Mouse (Mus musculus): ENCODE measurements at regions not wholly inside any gene's neighbourhood (a gene's known extent, or its start where the extent isn't known, plus 50 kb on each side); places are given as distances from the start of the nearest gene placed in this dataset.

DNA sequence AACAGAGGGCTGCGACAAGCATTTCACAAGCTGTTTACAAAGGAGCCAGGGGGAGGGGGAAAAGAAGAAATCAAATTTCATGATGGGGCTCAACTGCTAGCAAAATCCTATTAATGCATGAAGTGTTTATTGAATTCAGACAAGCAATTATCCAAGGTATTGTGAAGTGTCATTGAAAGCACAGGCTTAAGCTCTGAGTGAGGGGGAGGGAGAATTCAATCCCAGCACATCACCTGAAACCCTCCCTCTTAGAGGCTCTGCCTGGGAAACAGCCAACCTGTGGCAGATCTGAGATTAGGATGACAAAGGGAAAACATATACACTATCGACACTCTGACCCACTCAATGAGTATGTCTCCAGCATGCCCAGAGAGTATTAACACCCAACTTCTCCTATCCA is 396.3 kb downstream of the Dmrt2 start:
- H3K36me3 ChIP-seq = no peaks in the 10 kb centered on the region
- H3K9me3 ChIP-seq (replicated peaks) = no peaks in the 10 kb centered on the region
- no peak overlapping the region for H3K4me3 ChIP-seq
- H3K27ac ChIP-seq = no peak overlapping the region
- no peak overlapping the region for H3K4me2 ChIP-seq (replicated peaks)
- ATAC-seq (ENCODE audit: low FRiP score) = no peak
- H3K4me1 ChIP-seq = no peaks in the 10 kb centered on the region
- WGBS = 84% methylated on average over 2 of the region's 2 CpGs
- no peak overlapping the region for H3K9ac ChIP-seq
- no peaks in the 10 kb centered on the region for H3K27me3 ChIP-seq

DNA sequence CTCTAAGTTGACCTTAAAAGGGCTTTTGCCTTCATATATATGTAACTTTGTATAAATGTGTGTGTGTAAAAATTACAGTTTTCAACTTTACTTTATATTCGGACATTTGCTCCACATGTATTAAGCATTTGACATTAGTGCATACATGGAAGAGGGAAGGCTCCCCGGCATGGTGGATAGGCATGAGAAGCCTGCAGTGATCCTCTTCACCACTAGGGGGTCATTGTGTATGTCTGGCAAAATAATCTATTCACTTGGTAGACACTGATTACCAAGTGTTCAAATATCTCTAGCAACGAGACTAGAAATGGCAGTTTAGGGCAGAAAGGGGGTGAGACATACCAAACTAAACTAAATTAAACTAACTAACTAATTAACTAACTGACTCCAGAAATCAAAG is 397.7 kb downstream of the Dmrt2 start:
- H3K4me1 ChIP-seq = no peaks in the 10 kb centered on the region
- H3K9me3 ChIP-seq (replicated peaks) = 0 out of 2 replicates have a peak, but pooled peaks cover 3% of the 10 kb centered on the region
- no peak for ATAC-seq (ENCODE audit: low FRiP score)
- no peaks in the 10 kb centered on the region for H3K27me3 ChIP-seq
- H3K4me2 ChIP-seq (replicated peaks) = no peak overlapping the region
- WGBS = 90% methylated on average over 3 of the region's 3 CpGs
- H3K4me3 ChIP-seq = no peak overlapping the region
- H3K36me3 ChIP-seq = no peaks in the 10 kb centered on the region
- H3K9ac ChIP-seq = no peak overlapping the region
- no peak overlapping the region for H3K27ac ChIP-seq

DNA sequence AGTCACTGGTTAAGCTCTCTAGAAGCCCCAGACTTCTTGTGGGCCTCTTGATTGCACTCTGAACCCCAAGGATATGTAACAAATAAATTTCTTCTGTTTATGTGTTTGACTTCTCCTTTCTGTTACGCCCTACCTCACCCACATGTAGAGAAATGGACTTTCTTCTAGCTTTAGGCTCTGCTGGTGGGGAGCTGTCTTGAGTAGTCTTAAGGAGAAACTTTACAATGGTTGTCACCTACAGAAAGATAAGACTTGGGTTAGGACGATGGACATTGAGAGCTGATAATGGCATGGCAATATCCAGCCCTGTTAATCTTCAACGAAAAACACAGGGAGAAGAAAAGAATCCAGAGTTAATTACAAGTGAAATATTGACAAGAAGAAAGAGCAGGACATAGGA is 416.1 kb downstream of the Dmrt2 start:
- Histone ChIP-seq H3K36me3 (no peaks in the 10 kb centered on the region), H3K4me3 (no peak overlapping the region), H3K4me2 (replicated peaks) (no peak overlapping the region), H3K9me3 (replicated peaks) (no peaks in the 10 kb centered on the region), H3K27ac (no peak overlapping the region), H3K9ac (no peak overlapping the region), H3K27me3 (no peaks in the 10 kb centered on the region), H3K4me1 (no peaks in the 10 kb centered on the region)
- no peak for ATAC-seq (ENCODE audit: low FRiP score)
- WGBS = 87% methylated on average over 3 of the region's 3 CpGs

DNA sequence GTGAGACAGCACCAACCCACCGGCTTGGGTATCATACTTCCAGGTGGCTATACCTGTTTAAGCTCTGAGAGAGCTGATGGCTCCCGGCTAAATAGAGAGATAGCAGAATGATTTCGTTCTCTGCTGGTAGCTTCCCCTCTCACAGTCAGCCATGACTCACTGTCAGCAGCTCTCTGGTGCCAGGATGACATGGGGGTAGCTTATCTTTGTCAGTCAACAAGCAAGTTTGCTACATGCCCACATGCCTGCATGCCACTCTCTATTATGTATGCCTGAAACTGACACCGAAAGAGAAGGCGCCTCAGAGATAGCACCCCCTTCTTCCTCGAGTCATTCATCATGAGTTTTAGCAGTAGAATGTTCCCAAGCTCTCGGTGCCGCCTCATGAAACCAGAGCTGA is 419.2 kb downstream of the Dmrt2 start:
- H3K9ac ChIP-seq = no peak overlapping the region

DNA sequence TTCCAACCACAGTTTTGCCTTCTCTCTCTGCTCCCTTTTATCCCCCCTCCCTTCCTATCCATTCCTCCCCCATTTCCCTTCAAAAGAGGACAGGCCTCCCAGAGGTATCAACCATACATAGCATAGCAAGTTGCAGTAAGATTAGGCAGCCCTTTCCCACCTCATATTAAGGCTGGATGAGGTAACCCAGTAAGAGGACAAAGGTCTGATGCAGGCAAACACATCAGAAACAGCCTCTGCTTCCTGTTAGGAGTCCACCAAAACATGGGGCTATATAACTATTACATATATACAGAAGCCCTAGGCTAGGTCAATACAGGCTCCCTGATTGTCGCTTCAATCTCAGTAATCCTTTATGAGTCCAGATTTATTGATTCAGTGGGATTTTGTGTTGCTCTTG is 421.6 kb downstream of the Dmrt2 start:
- H3K36me3 ChIP-seq = no peaks in the 10 kb centered on the region
- 91% methylated on average over 1 of the region's 1 CpGs for WGBS

More for the DNA sequence above, 419.2 kb downstream of the Dmrt2 start:
- WGBS = 78% methylated on average over 8 of the region's 8 CpGs
- Histone ChIP-seq H3K4me3 (no peak overlapping the region), H3K36me3 (no peaks in the 10 kb centered on the region), H3K4me1 (no peaks in the 10 kb centered on the region), H3K4me2 (replicated peaks) (no peak overlapping the region), H3K27ac (no peak overlapping the region), H3K27me3 (no peaks in the 10 kb centered on the region), H3K9me3 (replicated peaks) (no peaks in the 10 kb centered on the region)
- ATAC-seq (ENCODE audit: low FRiP score) = no peak

DNA sequence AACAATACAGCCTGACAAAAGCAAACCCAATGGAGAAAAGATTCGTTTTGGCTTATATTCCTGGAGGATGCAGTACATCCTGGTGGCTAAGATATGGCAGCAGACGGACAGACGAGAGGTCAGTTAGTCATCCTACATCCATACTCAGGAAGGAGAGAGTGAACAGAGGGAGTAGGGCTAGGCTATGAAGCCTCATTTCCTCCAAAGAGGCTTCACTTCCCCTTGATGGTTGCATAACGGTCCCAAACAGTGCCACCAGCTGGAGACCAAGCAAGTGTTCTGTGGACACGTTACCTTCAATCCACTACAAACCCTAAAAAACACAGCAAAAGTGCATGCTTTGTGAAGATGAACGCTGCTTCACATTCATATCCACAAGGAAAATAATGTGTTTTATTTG is 442.1 kb downstream of the Dmrt2 start:
- H3K4me3 ChIP-seq = no peak overlapping the region
- 91% methylated on average over 6 of the region's 6 CpGs for WGBS
- no peak overlapping the region for H3K4me2 ChIP-seq (replicated peaks)
- no peak overlapping the region for H3K27ac ChIP-seq
- H3K9ac ChIP-seq = no peak overlapping the region
- H3K27me3 ChIP-seq = no peaks in the 10 kb centered on the region
- H3K36me3 ChIP-seq = no peaks in the 10 kb centered on the region
- H3K4me1 ChIP-seq = no peaks in the 10 kb centered on the region
- ATAC-seq (ENCODE audit: low FRiP score) = no peak
- no peaks in the 10 kb centered on the region for H3K9me3 ChIP-seq (replicated peaks)

More for the DNA sequence above, 421.6 kb downstream of the Dmrt2 start:
- H3K27me3 ChIP-seq = no peaks in the 10 kb centered on the region
- H3K4me3 ChIP-seq = no peak overlapping the region
- H3K4me2 ChIP-seq (replicated peaks) = no peak overlapping the region
- no peak for ATAC-seq (ENCODE audit: low FRiP score)
- H3K9ac ChIP-seq = no peak overlapping the region
- no peaks in the 10 kb centered on the region for H3K4me1 ChIP-seq
- H3K9me3 ChIP-seq (replicated peaks) = no peaks in the 10 kb centered on the region
- no peak overlapping the region for H3K27ac ChIP-seq

DNA sequence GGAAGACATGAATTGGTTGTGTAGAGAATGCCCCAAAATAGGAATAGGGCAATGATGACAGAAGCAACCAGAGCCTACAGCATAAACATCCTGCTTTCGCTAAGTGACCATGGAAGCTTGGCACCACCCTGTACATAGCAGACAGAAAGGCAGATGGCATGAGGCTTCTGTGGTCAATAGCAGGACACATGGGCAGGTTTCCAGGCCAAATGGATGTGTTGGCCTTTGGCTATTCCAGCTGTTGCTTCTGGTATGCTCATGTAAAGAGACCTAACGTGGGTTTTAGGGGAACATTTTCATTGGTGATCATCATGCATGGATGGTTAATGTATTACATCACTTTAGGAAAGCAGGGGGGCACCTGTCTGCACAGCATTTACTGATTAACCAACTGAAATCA is 456.2 kb downstream of the Dmrt2 start:
- Histone ChIP-seq H3K9me3 (replicated peaks) (no peaks in the 10 kb centered on the region), H3K4me1 (no peaks in the 10 kb centered on the region), H3K4me2 (replicated peaks) (no peak overlapping the region), H3K36me3 (no peaks in the 10 kb centered on the region), H3K27ac (no peak overlapping the region), H3K4me3 (no peak overlapping the region), H3K9ac (no peak overlapping the region), H3K27me3 (no peaks in the 10 kb centered on the region)
- ATAC-seq (ENCODE audit: low FRiP score) = no peak
- WGBS = 72% methylated on average over 2 of the region's 2 CpGs

DNA sequence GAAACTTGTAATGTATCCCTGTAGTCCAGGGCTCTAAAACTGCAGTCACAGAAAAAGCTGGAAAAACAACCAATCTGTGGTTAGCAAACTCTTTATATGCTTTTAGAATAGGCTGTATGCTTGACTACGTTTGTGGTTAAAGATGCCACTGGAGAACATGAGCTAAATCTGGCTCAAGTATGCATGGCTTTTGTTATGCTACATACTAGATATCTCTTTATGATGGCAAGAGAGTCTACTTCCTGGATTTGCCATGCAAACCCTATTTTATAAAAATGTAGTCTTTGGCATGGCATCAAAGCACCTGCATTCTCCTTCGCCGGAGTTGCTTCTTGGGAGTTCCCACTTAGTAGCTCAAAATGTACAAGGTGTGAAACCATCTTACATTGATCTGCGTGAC is 462.2 kb downstream of the Dmrt2 start:
- H3K9me3 ChIP-seq (replicated peaks) = no peaks in the 10 kb centered on the region
- H3K4me3 ChIP-seq = no peak overlapping the region
- no peaks in the 10 kb centered on the region for H3K27me3 ChIP-seq
- 95% methylated on average over 4 of the region's 4 CpGs for WGBS
- H3K4me1 ChIP-seq = no peaks in the 10 kb centered on the region
- no peak overlapping the region for H3K9ac ChIP-seq
- no peaks in the 10 kb centered on the region for H3K36me3 ChIP-seq
- ATAC-seq (ENCODE audit: low FRiP score) = no peak
- no peak overlapping the region for H3K4me2 ChIP-seq (replicated peaks)
- no peak overlapping the region for H3K27ac ChIP-seq

DNA sequence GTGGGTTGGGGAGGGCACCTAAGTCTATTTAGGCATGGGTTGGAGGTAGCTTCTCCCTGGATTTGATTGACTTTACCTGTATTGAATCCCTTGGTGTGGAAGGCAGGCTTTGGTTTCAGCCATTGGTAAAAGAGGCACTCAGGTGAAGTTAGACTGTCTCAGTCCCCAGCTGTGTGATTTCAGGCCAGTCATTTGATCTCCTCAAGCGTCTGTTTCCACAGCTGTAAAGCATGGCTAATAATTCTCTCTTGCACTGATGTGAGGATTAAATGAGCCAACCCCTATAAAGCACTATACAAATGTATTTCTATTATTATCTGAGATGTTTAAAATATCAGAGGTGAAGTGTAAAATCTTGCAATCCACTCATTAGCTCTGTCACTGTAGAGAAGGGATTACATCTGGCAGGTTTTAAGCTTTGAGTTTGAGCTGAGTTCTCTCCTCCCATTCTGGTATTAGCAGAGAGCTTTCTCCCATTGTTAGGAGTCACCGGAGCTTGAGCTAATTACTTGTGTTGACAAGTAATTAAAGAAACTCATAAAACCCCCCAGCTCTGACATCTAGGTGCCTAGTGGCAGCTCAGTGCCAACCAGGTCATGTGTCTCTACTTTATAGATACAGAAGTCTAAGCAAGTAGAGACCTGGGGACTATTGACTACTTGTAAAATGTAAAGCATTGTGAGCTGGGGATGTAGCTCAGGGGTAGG is 463.3 kb downstream of the Dmrt2 start:
- H3K4me2 ChIP-seq (replicated peaks) = no peak overlapping the region
- H3K4me3 ChIP-seq = no peak overlapping the region
- H3K36me3 ChIP-seq = no peaks in the 10 kb centered on the region
- no peaks in the 10 kb centered on the region for H3K4me1 ChIP-seq
- no peak for ATAC-seq (ENCODE audit: low FRiP score)
- no peak overlapping the region for H3K27ac ChIP-seq
- no peaks in the 10 kb centered on the region for H3K27me3 ChIP-seq
- WGBS = 52% methylated on average over 2 of the region's 2 CpGs
- no peak overlapping the region for H3K9ac ChIP-seq
- no peaks in the 10 kb centered on the region for H3K9me3 ChIP-seq (replicated peaks)

DNA sequence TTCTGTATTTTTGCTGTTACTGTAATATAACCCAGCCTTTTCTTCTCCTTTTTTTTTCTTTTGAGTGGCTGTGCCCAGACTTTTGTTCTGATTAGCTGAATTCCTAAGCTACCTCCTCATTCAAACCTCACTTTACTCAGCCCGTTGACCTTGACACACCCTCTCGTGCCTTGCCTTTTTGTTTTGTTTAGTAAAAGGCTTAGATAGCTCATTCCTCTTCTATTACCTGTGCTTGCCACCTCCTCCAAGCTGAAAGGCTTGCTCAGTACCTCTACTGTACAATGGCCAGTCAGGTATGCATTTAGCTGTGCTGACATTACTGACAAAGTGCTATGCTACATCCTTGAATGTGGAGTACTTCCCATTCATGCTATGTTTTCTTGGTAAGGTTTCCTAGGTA is 464.2 kb upstream of the Smarca2 start:
- H3K9me3 ChIP-seq (replicated peaks) = no peaks in the 10 kb centered on the region
- H3K4me2 ChIP-seq (replicated peaks) = no peak overlapping the region
- 84% methylated on average over 2 of the region's 2 CpGs for WGBS
- H3K4me3 ChIP-seq = no peak overlapping the region
- no peak overlapping the region for H3K27ac ChIP-seq
- ATAC-seq (ENCODE audit: low FRiP score) = no peak
- no peaks in the 10 kb centered on the region for H3K36me3 ChIP-seq
- H3K9ac ChIP-seq = no peak overlapping the region
- no peaks in the 10 kb centered on the region for H3K4me1 ChIP-seq
- H3K27me3 ChIP-seq = no peaks in the 10 kb centered on the region

DNA sequence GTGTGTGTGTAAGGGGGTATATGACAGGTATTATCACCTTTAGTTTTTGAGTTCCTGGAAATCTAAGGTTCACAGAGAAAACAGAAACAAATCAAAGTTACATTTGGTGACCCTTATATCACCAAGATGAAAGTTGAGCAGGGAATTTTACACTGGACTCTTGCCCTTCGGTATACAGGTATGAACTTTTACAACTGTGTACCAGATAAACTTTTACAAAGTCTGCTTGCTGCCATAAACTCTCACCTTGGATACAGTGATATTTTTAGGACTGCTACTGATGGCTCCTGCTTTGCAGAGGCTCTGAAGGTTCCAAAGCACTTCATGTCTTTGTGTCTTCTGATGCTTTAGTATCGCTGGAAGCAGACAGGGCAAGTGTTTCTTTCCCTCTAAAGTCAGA is 461.3 kb upstream of the Smarca2 start:
- no peaks in the 10 kb centered on the region for H3K36me3 ChIP-seq
- no peak overlapping the region for H3K9ac ChIP-seq
- ATAC-seq (ENCODE audit: low FRiP score) = no peak
- no peak overlapping the region for H3K4me2 ChIP-seq (replicated peaks)
- H3K27me3 ChIP-seq = no peaks in the 10 kb centered on the region
- no peaks in the 10 kb centered on the region for H3K9me3 ChIP-seq (replicated peaks)
- 93% methylated on average over 2 of the region's 2 CpGs for WGBS
- H3K4me1 ChIP-seq = no peaks in the 10 kb centered on the region
- no peak overlapping the region for H3K27ac ChIP-seq
- no peak overlapping the region for H3K4me3 ChIP-seq

DNA sequence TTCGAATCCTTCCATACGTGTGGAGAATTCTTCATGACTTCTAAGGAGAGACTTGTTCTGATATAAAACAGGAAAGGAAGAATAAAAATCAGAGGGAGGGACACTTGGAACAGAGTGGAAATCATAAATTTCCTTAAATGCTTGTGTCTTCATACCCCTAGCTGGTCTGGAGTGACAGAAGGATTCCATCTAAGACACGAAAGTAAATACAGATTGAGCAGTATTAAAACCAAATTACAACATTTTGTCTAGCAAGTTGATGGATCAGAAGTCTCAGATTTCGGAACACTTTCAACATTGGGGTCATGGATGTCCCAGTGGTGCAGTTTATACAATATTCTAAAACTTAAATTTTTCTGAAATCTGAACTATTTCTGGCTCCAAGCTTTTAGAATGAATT is 453.6 kb upstream of the Smarca2 start:
- 86% methylated on average over 4 of the region's 4 CpGs for WGBS
- no peaks in the 10 kb centered on the region for H3K27me3 ChIP-seq
- H3K9me3 ChIP-seq (replicated peaks) = no peaks in the 10 kb centered on the region
- H3K9ac ChIP-seq = no peak overlapping the region
- H3K4me1 ChIP-seq = no peaks in the 10 kb centered on the region
- ATAC-seq (ENCODE audit: low FRiP score) = no peak
- no peak overlapping the region for H3K27ac ChIP-seq
- H3K4me3 ChIP-seq = no peak overlapping the region
- H3K4me2 ChIP-seq (replicated peaks) = no peak overlapping the region
- no peaks in the 10 kb centered on the region for H3K36me3 ChIP-seq

DNA sequence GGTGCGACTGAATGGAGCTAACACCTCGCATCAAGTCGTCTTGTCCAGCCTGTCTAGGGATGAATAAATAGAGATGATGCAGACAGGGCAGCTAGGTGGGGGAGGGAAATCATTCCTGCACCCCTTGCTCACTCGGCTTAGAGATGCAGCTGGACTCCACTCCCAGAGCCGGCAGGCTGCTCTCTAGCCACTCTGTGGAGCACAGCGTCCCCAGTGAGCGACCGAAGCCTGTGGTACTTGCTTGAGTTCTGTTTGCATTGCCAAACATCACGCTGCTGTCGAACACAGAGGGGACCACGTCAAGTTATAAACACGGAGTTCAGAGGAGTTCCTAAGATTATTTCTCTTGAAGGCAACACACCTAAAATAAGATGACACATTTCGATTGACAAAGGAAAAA is 439.9 kb upstream of the Smarca2 start:
- 48% methylated on average over 13 of the region's 13 CpGs for WGBS
- H3K36me3 ChIP-seq = no peaks in the 10 kb centered on the region
- no peak for ATAC-seq (ENCODE audit: low FRiP score)

More for the DNA sequence above, 439.9 kb upstream of the Smarca2 start:
- Histone ChIP-seq H3K27me3 (no peaks in the 10 kb centered on the region), H3K9ac (no peak overlapping the region), H3K4me3 (no peak overlapping the region), H3K4me1 (no peaks in the 10 kb centered on the region), H3K9me3 (replicated peaks) (no peaks in the 10 kb centered on the region), H3K27ac (no peak overlapping the region), H3K4me2 (replicated peaks) (no peak overlapping the region)
